Mouse (Mus musculus) hindbrain, embryonic 11.5 days (tissue): ENCODE data around the gene Olfr33. TPM values are rescaled to one million over a fixed set of nuclear protein-coding genes. Genes with fewer than 3 reads are reported as not detected.

Experiments
- ATAC-seq: fragments of 200-750 bp; cut with Nextera tagmentation; 2 replicates; pipeline ENCODE4 v1.8.0; 2017; ENCODE audit warnings: mild to moderate bottlenecking, moderate TSS enrichment, moderate library complexity; ENCODE audit not compliant: low FRiP score
- DNase-seq: peaks from one replicate; pipeline ENCODE4 v3.0.0-alpha.2; 2015; ENCODE audit warnings: low spot score
- H3K27ac ChIP-seq: fragments of 300-500 bp; sonication (generic); 2 replicates; pipeline ENCODE4 v1.5.1; 2014; ENCODE audit warnings: mild to moderate bottlenecking, low read depth, low read length
- H3K27me3 ChIP-seq: fragments of 300-500 bp; sonication (generic); 2 replicates; pipeline ENCODE4 v1.6.1; 2014; ENCODE audit warnings: mild to moderate bottlenecking, low read length, moderate library complexity, mixed read lengths; ENCODE audit not compliant: control insufficient read depth, insufficient read depth
- H3K36me3 ChIP-seq: fragments of 300-500 bp; sonication (generic); 2 replicates; pipeline ENCODE4 v1.6.1; 2014; ENCODE audit warnings: mild to moderate bottlenecking, low read length, moderate library complexity, mixed read lengths; ENCODE audit not compliant: control insufficient read depth, insufficient read depth
- H3K4me1 ChIP-seq: fragments of 300-500 bp; sonication (generic); replicated peaks from 2 replicates; pipeline ENCODE4 v1.6.1; 2014; ENCODE audit warnings: low read length, mixed read lengths; ENCODE audit not compliant: control insufficient read depth, insufficient read depth
- H3K4me2 ChIP-seq: fragments of 300-500 bp; sonication (generic); replicated peaks from 2 replicates; pipeline ENCODE4 v1.6.1; 2014; ENCODE audit warnings: mild to moderate bottlenecking, low read depth, low read length
- H3K4me3 ChIP-seq: fragments of 300-500 bp; sonication (generic); 2 replicates; pipeline ENCODE4 v1.5.1; 2014; ENCODE audit warnings: low read depth, low read length
- H3K9ac ChIP-seq: fragments of 300-500 bp; sonication (generic); 2 replicates; pipeline ENCODE4 v1.6.1; 2014; ENCODE audit warnings: low read depth, low read length
- H3K9me3 ChIP-seq: fragments of 300-500 bp; sonication (generic); 2 replicates; pipeline ENCODE4 v1.6.1; 2016; ENCODE audit warnings: low read length; ENCODE audit not compliant: control insufficient read depth
- WGBS: fragments of 180-500 bp; shearing (Covaris S2); extraction: QIAGEN DNeasy Blood & Tissue Kit; methylation state at CpG from one replicate; pipeline ENCODE4 v1.1.7; 2014; 5-methylcytosine and 5-hydroxymethylcytosine counted together
- polyA plus RNA-seq: library from polyadenylated mRNA; unstranded; fragments of >200 nt; fragmentation: Nextera tagmentation; extraction: Ambion mirVana; gene quantifications from 2 replicates; pipeline ENCODE4 v1.2.1, GENCODE M21; 2014

The Olfr33 gene
- polyA plus RNA-seq: not detected in 2 replicates

GRCm38 (mm10) chr7:102718970-102719369, at the start of gene Olfr33:
Gene Olfr33 (minus strand): TSS chr7:102719070.
- 48% methylated on average over 1 of the region's 1 CpGs for whole genome bisulfite sequencing
- no peaks in the 10 kb centered on the region for H3K9me3 ChIP-seq
- no peak within 1 kb of the TSS for H3K4me2 ChIP-seq
- no peaks in the 10 kb centered on the region for H3K36me3 ChIP-seq
- H3K27ac ChIP-seq: no peak within 1 kb of the TSS
- DNase-seq (no peak), ATAC-seq (no peak)
- no peak within 1 kb of the TSS for H3K9ac ChIP-seq
- no peak within 1 kb of the TSS for H3K4me3 ChIP-seq
- H3K27me3 ChIP-seq: no peaks in the 10 kb centered on the region
- H3K4me1 ChIP-seq: no peaks in the 10 kb centered on the region

GRCm38 (mm10) chr7:102759266-102759665, 40.4 kb upstream of the Olfr33 start, which contains the start of the genes Olfr560 and Olfr78:
Gene Olfr560 (minus strand): TSS chr7:102759366.
Gene Olfr78 (minus strand): TSS chr7:102759471.
- no peak within 1 kb of the TSS for H3K4me2 ChIP-seq
- WGBS: 87% methylated on average over 4 of the region's 4 CpGs
- H3K36me3 ChIP-seq: no peaks in the 10 kb centered on the region
- DNase-seq: no peak
- H3K27ac ChIP-seq: no peak within 1 kb of the TSS
- H3K9ac ChIP-seq: no peak within 1 kb of the TSS
- no peaks in the 10 kb centered on the region for H3K9me3 ChIP-seq
- ATAC-seq: no peak
- no peaks in the 10 kb centered on the region for H3K27me3 ChIP-seq
- no peak within 1 kb of the TSS for H3K4me3 ChIP-seq
- no peaks in the 10 kb centered on the region for H3K4me1 ChIP-seq

- ATAC-seq (no peak), DNase-seq (no peak)
- H3K4me1 ChIP-seq: no peaks in the 10 kb centered on the region
- no peak overlapping the region for H3K27ac ChIP-seq
- H3K9ac ChIP-seq: no peak overlapping the region
- no peaks in the 10 kb centered on the region for H3K36me3 ChIP-seq
- H3K27me3 ChIP-seq: no peaks in the 10 kb centered on the region
- 22% methylated on average over 1 of the region's 1 CpGs for WGBS
- H3K4me2 ChIP-seq: no peak overlapping the region
- H3K4me3 ChIP-seq: no peak overlapping the region
- H3K9me3 ChIP-seq: no peaks in the 10 kb centered on the region
Observed at GRCm38 (mm10) chr7:102752086-102752485, 33.2 kb upstream of the Olfr33 start.

GRCm38 (mm10) chr7:102737705-102738104, 18.8 kb upstream of the Olfr33 start:
- 48% methylated on average over 2 of the region's 2 CpGs for WGBS
- H3K4me1 ChIP-seq: no peaks in the 10 kb centered on the region
- no peak overlapping the region for H3K27ac ChIP-seq
- DNase-seq (no peak), ATAC-seq (no peak)
- H3K9ac ChIP-seq: no peak overlapping the region
- no peak overlapping the region for H3K4me3 ChIP-seq
- no peaks in the 10 kb centered on the region for H3K27me3 ChIP-seq
- no peaks in the 10 kb centered on the region for H3K9me3 ChIP-seq
- H3K36me3 ChIP-seq: no peaks in the 10 kb centered on the region
- no peak overlapping the region for H3K4me2 ChIP-seq

GRCm38 (mm10) chr7:102733793-102734192, 14.9 kb upstream of the Olfr33 start:
- H3K27ac ChIP-seq: no peak overlapping the region
- no peaks in the 10 kb centered on the region for H3K9me3 ChIP-seq
- WGBS: 50% methylated on average over 1 of the region's 1 CpGs
- H3K27me3 ChIP-seq: no peaks in the 10 kb centered on the region
- no peak for ATAC-seq
- no peaks in the 10 kb centered on the region for H3K4me1 ChIP-seq
- H3K4me2 ChIP-seq: no peak overlapping the region
- no peak overlapping the region for H3K4me3 ChIP-seq
- DNase-seq: no peak
- H3K36me3 ChIP-seq: no peaks in the 10 kb centered on the region
- no peak overlapping the region for H3K9ac ChIP-seq

GRCm38 (mm10) chr7:102727391-102727790, 8.5 kb upstream of the Olfr33 start, which contains the start of gene Olfr559:
Gene Olfr559 (minus strand): TSS chr7:102727491.
- ATAC-seq (no peak), DNase-seq (no peak)
- Histone ChIP-seq H3K9me3 (no peaks in the 10 kb centered on the region), H3K36me3 (no peaks in the 10 kb centered on the region), H3K27ac (no peak within 1 kb of the TSS), H3K4me2 (no peak within 1 kb of the TSS), H3K27me3 (no peaks in the 10 kb centered on the region), H3K4me1 (no peaks in the 10 kb centered on the region), H3K4me3 (no peak within 1 kb of the TSS), H3K9ac (no peak within 1 kb of the TSS)

GRCm38 (mm10) chr7:102701915-102702314, 17.0 kb downstream of the Olfr33 start, which contains the start of gene Olfr558:
Gene Olfr558 (plus strand): TSS chr7:102702215.
- ATAC-seq (no peak), DNase-seq (no peak)
- H3K27me3 ChIP-seq: no peaks in the 10 kb centered on the region
- H3K27ac ChIP-seq: no peak within 1 kb of the TSS
- no peak within 1 kb of the TSS for H3K9ac ChIP-seq
- H3K36me3 ChIP-seq: no peaks in the 10 kb centered on the region
- H3K9me3 ChIP-seq: no peaks in the 10 kb centered on the region
- no peak within 1 kb of the TSS for H3K4me2 ChIP-seq
- H3K4me1 ChIP-seq: no peaks in the 10 kb centered on the region
- no peak within 1 kb of the TSS for H3K4me3 ChIP-seq

- Histone ChIP-seq H3K4me2 (no peak overlapping the region), H3K27me3 (no peaks in the 10 kb centered on the region), H3K36me3 (no peaks in the 10 kb centered on the region), H3K9ac (no peak overlapping the region), H3K27ac (no peak overlapping the region), H3K4me1 (no peaks in the 10 kb centered on the region), H3K4me3 (no peak overlapping the region), H3K9me3 (no peaks in the 10 kb centered on the region)
- 88% methylated on average over 7 of the region's 7 CpGs for WGBS
- DNase-seq (no peak), ATAC-seq (no peak)
Observed at GRCm38 (mm10) chr7:102698461-102698860, 20.4 kb downstream of the Olfr33 start.

GRCm38 (mm10) chr7:102695358-102696125, 23.3 kb downstream of the Olfr33 start, which contains the start of gene Olfr557:
Gene Olfr557 (plus strand): TSS chr7:102695910.
- Histone ChIP-seq H3K27me3 (no peaks in the 10 kb centered on the region), H3K27ac (no peak within 1 kb of the TSS), H3K4me1 (no peaks in the 10 kb centered on the region), H3K36me3 (no peaks in the 10 kb centered on the region), H3K4me2 (no peak within 1 kb of the TSS), H3K9ac (no peak within 1 kb of the TSS), H3K9me3 (no peaks in the 10 kb centered on the region), H3K4me3 (no peak within 1 kb of the TSS)
- 78% methylated on average over 5 of the region's 5 CpGs for WGBS
- ATAC-seq (no peak), DNase-seq (peak; percentile 63)
